Comparison of ENCODE assay signal across 8 mouse cellular contexts in the genomic region with DNA sequence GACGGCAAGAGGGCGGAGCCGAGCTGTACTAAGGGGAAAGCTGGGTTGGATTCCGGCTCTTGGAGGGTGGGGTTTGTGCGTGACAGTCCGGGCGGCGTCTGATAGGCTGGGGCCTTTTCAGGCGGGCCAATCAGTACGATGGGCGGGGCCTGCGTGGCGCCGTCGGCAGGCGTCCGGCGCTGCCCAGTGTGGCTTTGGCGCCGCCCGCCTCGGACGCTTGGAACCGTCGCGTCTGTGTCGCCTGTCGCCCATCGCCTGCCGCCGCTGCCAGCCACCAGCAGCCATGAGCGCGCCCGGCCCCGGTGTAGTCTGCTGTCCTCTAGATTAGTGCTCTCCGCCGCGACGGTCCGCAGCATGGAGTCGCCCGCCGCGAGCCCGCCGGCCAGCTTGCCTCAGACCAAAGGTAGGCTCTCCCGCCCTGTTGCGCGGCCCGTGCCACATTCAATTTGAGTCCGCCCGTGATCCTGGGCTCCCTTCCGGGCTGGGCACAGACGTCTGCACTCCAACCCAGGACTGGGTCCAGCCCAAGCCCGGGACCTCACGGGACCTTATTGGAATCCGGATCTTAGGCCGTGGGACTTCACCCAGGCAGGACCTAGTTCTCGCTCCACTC. TPM values are rescaled to one million over a fixed set of nuclear protein-coding genes. Genes with fewer than 3 reads are reported as not detected.
DNase-seq lines count a peak whose midpoint lies in the region; ATAC-seq and TF ChIP-seq lines count a peak whose summit lies in the region.

Map2k3 (plus strand) TSS at position 165 of the 613 bp plus-strand sequence.

- H3K9ac ChIP-seq in heart, embryonic 11.5 days (ENCODE audit: low read depth, low read length) = peak within 1 kb of the TSS; percentile 81
- peak within 1 kb of the TSS; percentile 81 for H3K9ac ChIP-seq in kidney, embryonic 16.5 days (replicated peaks; ENCODE audit: low read length)
- H3K9ac ChIP-seq in liver, adult 2 months (ENCODE audit: low read depth, low read length) = peak within 1 kb of the TSS; percentile 92

- H3ac ChIP-seq in myocyte (ENCODE audit: control insufficient read depth, insufficient read length) = peak within 1 kb of the TSS; percentile 39

- peak; percentile 72 for ATAC-seq in erythroblast, adult 5-6 weeks (replicated peaks; ENCODE audit: low FRiP score, poor library complexity, severe bottlenecking)
- ATAC-seq in heart, embryonic 11.5 days (replicated peaks; ENCODE audit: insufficient number of reproducible peaks, low FRiP score, low TSS enrichment) = peak; percentile 92
- ATAC-seq in kidney, embryonic 16.5 days (ENCODE audit: low FRiP score, low TSS enrichment) = peak; percentile 94

- H3K79me2 ChIP-seq in liver, adult 2 months (ENCODE audit: control insufficient read depth, insufficient read depth, low read length) = peaks cover 19% of the 10 kb centered on the region
- H3K79me2 ChIP-seq in myocyte (ENCODE audit: control insufficient read depth, insufficient read depth) = peaks cover 50% of the 10 kb centered on the region

- TF ChIP-seq POLR2A in liver, adult 2 months (IDR thresholded peaks at IDR 0.05; ENCODE audit: extremely low read depth, insufficient read depth, low read length) = peak; percentile 97
- TF ChIP-seq POLR2A in myocyte (IDR thresholded peaks at IDR 0.05; ENCODE audit: insufficient read length, low read depth) = peak; percentile 98

- TF ChIP-seq CTCF in liver, adult 2 months (IDR thresholded peaks at IDR 0.05; ENCODE audit: low read depth, low read length) = no peak

- H3K27ac ChIP-seq in heart, embryonic 11.5 days (ENCODE audit: low read depth, low read length) = peak within 1 kb of the TSS; percentile 66
- H3K27ac ChIP-seq in kidney, embryonic 16.5 days (ENCODE audit: low read length) = peak within 1 kb of the TSS; percentile 70
- peak within 1 kb of the TSS; percentile 81 for H3K27ac ChIP-seq in liver, adult 2 months (replicated peaks; ENCODE audit: insufficient read depth, low read depth, low read length)

- peaks cover 43% of the 10 kb centered on the region for H3K4me1 ChIP-seq in heart, embryonic 11.5 days (ENCODE audit: control insufficient read depth, insufficient read depth, low read length)
- peaks cover 56% of the 10 kb centered on the region for H3K4me1 ChIP-seq in kidney, embryonic 16.5 days (ENCODE audit: insufficient read depth, low read length)
- peaks cover 30% of the 10 kb centered on the region for H3K4me1 ChIP-seq in liver, adult 2 months (ENCODE audit: control insufficient read depth, insufficient read depth, low read length)

- WGBS in heart, embryonic 11.5 days (ENCODE audit: insufficient replicate concordance) = under 1% methylated on average over 58 of the region's 59 CpGs
- under 1% methylated on average over 59 of the region's 59 CpGs for WGBS in kidney, embryonic 16.5 days
- under 1% methylated on average over 59 of the region's 59 CpGs for WGBS in liver, adult 2 months

- no peaks in the 10 kb centered on the region for H3K27me3 ChIP-seq in heart, embryonic 11.5 days (ENCODE audit: control insufficient read depth, insufficient read depth, low read length)
- H3K27me3 ChIP-seq in kidney, embryonic 16.5 days (ENCODE audit: insufficient read depth, low read length) = no peaks in the 10 kb centered on the region
- no peaks in the 10 kb centered on the region for H3K27me3 ChIP-seq in liver, adult 2 months (ENCODE audit: control insufficient read depth, insufficient read depth, low read length)
- H3K27me3 ChIP-seq in myocyte (ENCODE audit: control insufficient read depth, insufficient read depth, insufficient read length) = no peaks in the 10 kb centered on the region
- H3K27me3 ChIP-seq in splenic B cell, adult 2 months (ENCODE audit: control insufficient read depth, insufficient read depth, low read length, poor library complexity, severe bottlenecking) = no peaks in the 10 kb centered on the region

- peak within 1 kb of the TSS; percentile 93 for H3K4me2 ChIP-seq in heart, embryonic 11.5 days
- H3K4me2 ChIP-seq in kidney, embryonic 16.5 days (replicated peaks; ENCODE audit: low read depth, low read length) = peak within 1 kb of the TSS; percentile 84
- peak within 1 kb of the TSS; percentile 97 for H3K4me2 ChIP-seq in myocyte (ENCODE audit: low read depth)

- peak within 1 kb of the TSS; percentile 79 for H3K4me3 ChIP-seq in heart, embryonic 11.5 days (ENCODE audit: low read depth, low read length)
- H3K4me3 ChIP-seq in kidney, embryonic 16.5 days (ENCODE audit: low read length) = peak within 1 kb of the TSS; percentile 74
- peak within 1 kb of the TSS; percentile 83 for H3K4me3 ChIP-seq in liver, adult 2 months (ENCODE audit: insufficient read depth, low read depth, low read length)
- peak within 1 kb of the TSS; percentile 57 for H3K4me3 ChIP-seq in myocyte

- peak; percentile 92 to 94 for DNase-seq in B cell, adult 2 months
- DNase-seq in brain, adult 2 months (ENCODE audit: low read depth, low spot score) = peak; percentile 98
- peak; percentile 89 for DNase-seq in liver, adult 2 months (ENCODE audit: extremely low read depth, low read depth, low spot score)
- DNase-seq in splenic B cell, adult 2 months (ENCODE audit: low read depth, low spot score) = peak; percentile 95

- H3K36me3 ChIP-seq in heart, embryonic 11.5 days (ENCODE audit: control insufficient read depth, insufficient read depth, low read length) = no peaks in the 10 kb centered on the region
- no peaks in the 10 kb centered on the region for H3K36me3 ChIP-seq in kidney, embryonic 16.5 days (ENCODE audit: insufficient read depth, low read length)
- H3K36me3 ChIP-seq in liver, adult 2 months (ENCODE audit: control insufficient read depth, insufficient read depth, low read length) = no peaks in the 10 kb centered on the region
- no peaks in the 10 kb centered on the region for H3K36me3 ChIP-seq in myocyte (ENCODE audit: control insufficient read depth, insufficient read depth)
- no peaks in the 10 kb centered on the region for H3K36me3 ChIP-seq in splenic B cell, adult 2 months (ENCODE audit: control insufficient read depth, insufficient read depth, low read length, poor library complexity, severe bottlenecking)

- H3K9me3 ChIP-seq in heart, embryonic 11.5 days (replicated peaks; ENCODE audit: control insufficient read depth, low read length) = no peaks in the 10 kb centered on the region
- H3K9me3 ChIP-seq in kidney, embryonic 16.5 days (ENCODE audit: low read length) = no peaks in the 10 kb centered on the region

TF ChIP-seq in myocyte, 11 proteins besides CTCF, POLR2A, EP300 and RAD21:
- TF ChIP-seq MYOG (IDR thresholded peaks at IDR 0.05; ENCODE audit: control insufficient read depth in 1 of 3, insufficient read depth in 1 of 3, insufficient read length in 2 of 3, low read depth in 2 of 3) (no peak), POLR2AphosphoS2 (IDR thresholded peaks at IDR 0.05; ENCODE audit: insufficient read length, low read depth) (peak; percentile 97), REST (IDR thresholded peaks at IDR 0.05; ENCODE audit: insufficient read depth, insufficient read length) (peak; percentile 36), USF1 (IDR thresholded peaks at IDR 0.05; ENCODE audit: low read depth) (no peak), MAX (IDR thresholded peaks at IDR 0.05; ENCODE audit: low read depth) (no peak), E2F4 (IDR thresholded peaks at IDR 0.05; ENCODE audit: insufficient read depth) (no peak)

RNA-seq across cellular contexts. Expression of gene Map2k3, which starts in this region (rescaled TPM):
- total RNA-seq in erythroblast, adult 5-6 weeks (2015; ENCODE audit: low replicate concordance) = 28.1 and 29.7 TPM in 2 replicates
- 21.6 and 45.6 TPM in 2 replicates for total RNA-seq in erythroblast, adult 5-6 weeks (2017; ENCODE audit: low replicate concordance)
- 74.6 and 77.9 TPM in 2 replicates for polyA plus RNA-seq in heart, embryonic 11.5 days (2014; fragmentation: Nextera tagmentation; extraction: Ambion mirVana)
- 138 and 142 TPM in 2 replicates for polyA plus RNA-seq in kidney, embryonic 16.5 days (2015; fragmentation: Nextera tagmentation; extraction: Ambion mirVana)
- total RNA-seq in liver, adult 2 months (2014; rRNA removed) = 25.7 and 30.3 TPM in 2 replicates
- polyA plus RNA-seq in liver, adult 2 months (2012; rRNA removed) = 36.9 and 39.7 TPM in 2 replicates
- 68.5 TPM for polyA plus RNA-seq in myocyte (2012; fragmentation: generic; extraction: Trizol)

Comparison
In these comparisons a context has a peak if more than half of its experiments do, and no peak if none do; other contexts are left out.
1. Peak in every context shown above with its lines: DNase-seq, ATAC-seq, H3K4me3 ChIP-seq and H3K27ac ChIP-seq.